Mouse (Mus musculus): ENCODE measurements around the gene Fcgr1. TPM values are rescaled to one million over a fixed set of nuclear protein-coding genes. Genes with fewer than 3 reads are reported as not detected.
"Not testable (repeated sequence)": the region's sequence is repeated elsewhere in the genome, so short reads cannot be mapped to it uniquely, and the experiment has no call there.

The Fcgr1 gene
- total RNA-seq, 2 experiments from 2014 or later: 0.33 to 0.40 TPM

DNA sequence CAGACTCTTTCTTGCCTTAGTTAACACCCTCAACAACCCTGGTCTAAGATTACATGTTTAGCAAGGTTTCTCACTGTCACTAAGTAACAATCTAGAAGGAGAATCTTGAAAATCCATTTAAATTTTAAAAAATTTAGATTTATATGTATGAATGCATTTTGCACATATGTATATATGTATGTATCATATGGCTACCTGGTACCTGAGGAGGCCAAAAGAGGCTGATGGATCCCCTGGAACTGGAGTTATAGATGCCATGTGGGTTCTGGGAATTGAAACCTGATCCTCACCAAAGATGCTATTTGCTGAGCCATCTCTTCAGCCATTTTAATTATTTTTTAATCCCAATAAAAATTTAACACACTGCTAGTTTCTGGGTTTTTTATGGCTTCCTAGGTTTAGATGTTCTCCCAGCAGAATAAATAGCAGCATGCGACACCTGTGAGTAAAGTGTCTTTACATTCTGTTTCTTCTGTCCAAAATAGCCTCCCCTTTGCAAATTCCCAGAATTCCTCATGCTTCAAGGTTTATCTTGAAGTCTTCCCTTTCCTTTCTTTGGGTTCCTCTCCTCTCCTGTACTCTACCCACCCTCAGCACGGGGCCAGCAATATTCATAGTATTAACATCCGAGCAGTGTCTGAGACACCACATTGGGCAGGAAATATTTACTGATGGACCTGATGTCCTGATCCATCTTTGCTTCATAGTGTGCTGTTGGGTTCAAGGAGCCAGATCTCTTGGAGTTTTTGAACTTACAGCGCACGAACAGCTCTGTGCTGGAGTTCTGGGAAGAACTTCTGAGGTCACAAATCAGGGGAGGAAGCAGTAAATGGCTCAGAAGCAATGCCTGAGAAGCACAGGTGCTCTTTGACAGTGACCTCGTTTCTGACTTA is 45.4 kb downstream of the Fcgr1 start:
- DNase-seq: no peak

DNA sequence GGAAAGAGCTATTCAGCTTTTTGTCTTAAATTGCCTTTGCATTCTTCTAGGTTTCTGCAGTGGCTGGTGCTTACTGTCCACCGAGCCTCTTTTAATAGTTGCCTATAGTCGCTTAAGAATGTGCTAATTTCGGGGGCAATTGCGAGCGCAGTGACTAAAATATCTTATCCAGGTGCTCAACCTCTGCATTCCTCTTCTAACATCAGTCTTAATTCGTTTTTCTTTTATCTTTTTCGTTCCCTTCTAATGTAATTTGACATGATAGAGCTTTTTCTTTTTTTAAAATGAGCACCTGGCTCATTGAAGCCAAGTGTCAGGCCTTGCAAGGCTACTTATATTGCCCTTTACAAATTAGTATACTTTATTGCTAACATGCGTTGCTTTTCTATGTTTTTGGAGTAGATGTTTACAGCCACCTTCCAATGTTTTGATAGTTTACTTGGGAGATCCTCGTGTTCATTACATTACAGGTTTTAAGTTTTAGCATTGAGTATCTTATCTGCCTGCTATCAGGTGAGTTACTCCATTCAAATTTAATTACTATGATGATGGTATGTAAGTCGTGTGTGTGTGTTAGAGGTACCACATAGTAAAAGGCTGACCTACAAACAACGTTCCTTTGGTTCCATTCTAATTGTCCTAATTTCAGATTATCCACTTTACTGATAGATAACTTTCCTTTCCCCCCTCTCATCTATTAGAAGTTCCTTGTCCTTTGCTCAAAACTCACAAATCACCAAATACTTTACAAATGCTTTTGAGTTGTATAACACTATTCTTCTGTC is 46.2 kb downstream of the Fcgr1 start:
- DNase-seq: no peak

DNA sequence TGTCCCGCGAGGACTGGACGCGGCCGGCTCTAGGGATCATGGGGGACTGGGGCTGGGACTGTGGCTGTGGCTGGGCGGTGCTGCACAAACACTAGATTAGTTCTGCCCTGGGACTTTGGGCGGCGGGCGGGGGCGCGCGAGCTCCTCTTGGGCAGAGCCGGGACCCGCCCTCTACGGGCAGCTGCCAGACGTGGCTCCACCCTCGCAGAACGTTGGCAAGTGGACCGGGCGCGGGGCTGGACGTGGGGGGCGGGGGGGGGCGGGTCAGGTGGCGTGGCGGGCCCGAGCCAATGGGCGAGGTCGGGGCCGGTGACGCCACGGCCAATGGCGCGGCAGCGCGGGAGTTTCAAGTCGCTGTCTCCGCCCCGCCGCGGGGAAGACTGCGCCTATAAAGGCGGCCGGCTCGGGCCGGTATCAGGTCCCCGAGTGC is 47.3 kb downstream of the Fcgr1 start, which contains the start of gene Hist2h3c1:
Gene Hist2h3c1 (plus strand): TSS at position 259 of the 430 bp plus-strand sequence.
- DNase-seq: peak; percentile 47

DNA sequence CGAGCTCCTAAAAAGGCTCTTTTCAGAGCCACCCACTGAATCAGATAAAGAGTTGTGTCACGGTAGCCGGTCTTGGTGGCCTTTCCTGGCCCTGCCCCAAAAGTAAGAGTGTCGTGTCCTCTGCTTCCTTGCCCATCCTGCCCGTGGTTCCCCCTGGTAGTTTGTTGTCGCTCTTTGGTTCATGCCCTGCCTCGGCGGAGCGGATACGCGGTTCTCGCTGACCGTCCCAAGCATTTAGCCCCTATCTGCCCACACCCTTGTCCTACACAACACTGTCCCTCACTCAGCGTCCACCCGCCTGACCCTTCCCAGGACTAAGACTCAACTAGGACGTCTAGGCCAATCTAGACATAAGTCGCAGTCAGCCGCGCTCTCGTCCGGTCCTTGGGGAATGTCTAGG is 47.8 kb downstream of the Fcgr1 start:
- not testable (repeated sequence) for DNase-seq

DNA sequence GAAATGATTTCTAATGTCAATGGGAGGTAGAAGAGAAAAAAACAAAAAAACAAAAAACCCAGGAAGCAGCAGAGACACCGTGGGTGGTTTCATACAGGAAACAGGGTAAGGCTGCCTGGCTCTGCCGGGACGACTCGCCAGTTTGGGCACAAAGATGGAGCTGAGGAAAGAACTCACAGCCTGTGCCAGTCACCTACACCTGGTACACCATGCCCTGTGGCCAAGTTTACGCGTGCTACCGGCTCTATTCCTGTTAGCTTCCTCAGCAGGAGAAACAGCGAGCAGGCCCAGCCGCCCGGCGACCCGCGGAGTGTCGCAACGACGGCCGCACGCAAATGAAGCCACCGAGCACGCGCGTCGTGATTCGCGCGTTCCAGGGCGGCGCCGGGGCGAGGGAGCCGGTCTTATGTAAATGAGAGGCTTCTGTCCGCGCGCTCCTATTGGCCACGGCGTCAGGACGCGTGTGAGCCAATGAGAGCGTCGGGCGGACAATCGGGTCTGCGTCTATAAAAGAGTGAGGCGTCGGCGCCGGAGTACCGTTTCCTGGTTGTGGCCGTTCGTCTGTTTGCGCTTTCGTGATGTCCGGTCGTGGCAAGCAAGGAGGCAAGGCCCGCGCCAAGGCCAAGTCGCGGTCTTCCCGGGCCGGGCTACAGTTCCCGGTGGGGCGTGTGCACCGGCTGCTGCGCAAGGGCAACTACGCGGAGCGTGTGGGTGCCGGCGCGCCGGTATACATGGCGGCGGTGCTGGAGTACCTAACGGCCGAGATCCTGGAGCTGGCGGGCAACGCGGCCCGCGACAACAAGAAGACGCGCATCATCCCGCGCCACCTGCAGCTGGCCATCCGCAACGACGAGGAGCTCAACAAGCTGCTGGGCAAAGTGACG is 48.5 kb downstream of the Fcgr1 start, which contains the start of gene Hist2h2aa1:
Gene Hist2h2aa1 (plus strand): TSS at position 495 of the 884 bp plus-strand sequence.
- DNase-seq: peak; percentile 89

DNA sequence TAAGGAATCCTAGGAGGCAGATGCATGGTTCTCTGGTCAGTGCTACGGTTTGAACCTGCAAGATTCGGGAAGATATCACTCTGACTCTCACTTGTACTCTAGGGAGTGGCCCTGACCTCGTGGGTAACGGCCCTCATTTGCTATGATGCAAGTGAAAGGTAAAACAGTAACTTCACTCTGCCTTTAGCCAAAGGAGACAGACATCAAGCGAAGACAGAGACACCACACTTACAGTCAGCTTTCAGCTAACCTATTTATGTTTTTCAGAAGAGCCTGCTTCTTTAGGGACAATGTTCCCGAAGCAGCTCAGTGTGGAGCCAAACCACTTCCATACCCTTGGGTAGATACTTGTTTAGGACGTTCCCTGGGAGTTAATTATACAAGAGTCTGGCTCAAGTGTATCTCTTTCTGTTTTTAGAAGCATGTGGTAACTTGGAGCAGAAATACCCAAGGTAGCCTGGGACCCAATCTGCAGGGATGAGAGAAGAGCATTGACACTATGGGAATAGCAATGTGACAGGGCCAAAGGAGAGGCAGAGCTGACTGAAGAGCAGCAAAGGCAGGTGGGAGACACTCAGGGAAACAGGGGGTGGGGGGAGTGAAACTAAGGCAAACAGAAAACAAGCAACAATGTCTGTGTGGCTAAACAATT is 49.7 kb downstream of the Fcgr1 start:
- DNase-seq: no peak

DNA sequence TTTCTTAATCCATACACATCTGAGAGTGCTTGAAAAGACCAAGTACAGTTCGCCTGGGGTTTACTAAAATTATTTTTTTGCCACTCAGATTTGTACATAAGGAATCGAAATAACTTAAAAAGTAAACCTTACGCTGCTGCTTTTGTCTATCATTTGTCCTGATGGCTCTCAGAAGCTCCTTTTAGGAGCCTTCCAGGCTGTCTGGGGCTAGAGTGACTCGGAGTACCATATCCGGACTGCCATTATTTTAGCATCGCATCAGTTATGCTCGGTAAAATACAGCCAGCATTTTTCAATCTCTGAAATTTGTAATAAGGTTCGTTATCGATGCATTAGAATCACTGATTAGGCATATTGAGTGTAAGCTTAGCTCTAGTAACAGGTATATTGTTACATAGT is 53.0 kb downstream of the Fcgr1 start:
- DNase-seq: no peak

DNA sequence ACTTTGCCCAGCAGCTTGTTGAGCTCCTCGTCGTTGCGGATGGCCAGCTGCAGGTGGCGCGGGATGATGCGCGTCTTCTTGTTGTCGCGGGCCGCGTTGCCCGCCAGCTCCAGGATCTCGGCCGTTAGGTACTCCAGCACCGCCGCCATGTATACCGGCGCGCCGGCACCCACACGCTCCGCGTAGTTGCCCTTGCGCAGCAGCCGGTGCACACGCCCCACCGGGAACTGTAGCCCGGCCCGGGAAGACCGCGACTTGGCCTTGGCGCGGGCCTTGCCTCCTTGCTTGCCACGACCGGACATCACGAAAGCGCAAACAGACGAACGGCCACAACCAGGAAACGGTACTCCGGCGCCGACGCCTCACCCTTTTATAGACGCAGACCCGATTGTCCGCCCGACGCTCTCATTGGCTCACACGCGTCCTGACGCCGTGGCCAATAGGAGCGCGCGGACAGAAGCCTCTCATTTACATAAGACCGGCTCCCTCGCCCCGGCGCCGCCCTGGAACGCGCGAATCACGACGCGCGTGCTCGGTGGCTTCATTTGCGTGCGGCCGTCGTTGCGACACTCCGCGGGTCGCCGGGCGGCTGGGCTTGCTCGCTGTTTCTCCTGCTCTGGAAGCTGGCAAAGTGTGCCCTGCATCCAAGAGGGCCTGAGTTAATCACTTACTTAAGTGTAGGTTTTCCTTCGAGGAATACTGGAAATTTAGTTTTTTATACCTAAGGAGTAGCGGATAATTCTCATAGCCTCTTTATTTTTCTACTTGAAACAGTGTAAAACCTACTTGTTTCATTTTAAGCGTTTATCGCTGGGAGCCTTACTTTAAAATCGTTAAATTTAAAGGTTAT is 53.6 kb downstream of the Fcgr1 start, which contains the start of gene Hist2h2aa2:
Gene Hist2h2aa2 (minus strand): TSS at position 328 of the 850 bp plus-strand sequence.
- DNase-seq: peak; percentile 94

DNA sequence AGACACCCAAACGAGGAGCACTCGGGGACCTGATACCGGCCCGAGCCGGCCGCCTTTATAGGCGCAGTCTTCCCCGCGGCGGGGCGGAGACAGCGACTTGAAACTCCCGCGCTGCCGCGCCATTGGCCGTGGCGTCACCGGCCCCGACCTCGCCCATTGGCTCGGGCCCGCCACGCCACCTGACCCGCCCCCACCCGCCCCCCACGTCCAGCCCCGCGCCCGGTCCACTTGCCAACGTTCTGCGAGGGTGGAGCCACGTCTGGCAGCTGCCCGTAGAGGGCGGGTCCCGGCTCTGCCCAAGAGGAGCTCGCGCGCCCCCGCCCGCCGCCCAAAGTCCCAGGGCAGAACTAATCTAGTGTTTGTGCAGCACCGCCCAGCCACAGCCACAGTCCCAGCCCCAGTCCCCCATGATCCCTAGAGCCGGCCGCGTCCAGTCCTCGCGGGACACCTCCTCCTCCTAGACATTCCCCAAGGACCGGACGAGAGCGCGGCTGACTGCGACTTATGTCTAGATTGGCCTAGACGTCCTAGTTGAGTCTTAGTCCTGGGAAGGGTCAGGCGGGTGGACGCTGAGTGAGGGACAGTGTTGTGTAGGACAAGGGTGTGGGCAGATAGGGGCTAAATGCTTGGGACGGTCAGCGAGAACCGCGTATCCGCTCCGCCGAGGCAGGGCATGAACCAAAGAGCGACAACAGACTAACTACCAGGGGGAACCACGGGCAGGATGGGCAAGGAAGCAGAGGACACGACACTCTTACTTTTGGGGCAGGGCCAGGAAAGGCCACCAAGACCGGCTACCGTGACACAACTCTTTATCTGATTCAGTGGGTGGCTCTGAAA is 54.6 kb downstream of the Fcgr1 start, which contains the start of gene Hist2h3c2:
Gene Hist2h3c2 (minus strand): TSS at position 174 of the 840 bp plus-strand sequence.
- peak; percentile 85 for DNase-seq

DNA sequence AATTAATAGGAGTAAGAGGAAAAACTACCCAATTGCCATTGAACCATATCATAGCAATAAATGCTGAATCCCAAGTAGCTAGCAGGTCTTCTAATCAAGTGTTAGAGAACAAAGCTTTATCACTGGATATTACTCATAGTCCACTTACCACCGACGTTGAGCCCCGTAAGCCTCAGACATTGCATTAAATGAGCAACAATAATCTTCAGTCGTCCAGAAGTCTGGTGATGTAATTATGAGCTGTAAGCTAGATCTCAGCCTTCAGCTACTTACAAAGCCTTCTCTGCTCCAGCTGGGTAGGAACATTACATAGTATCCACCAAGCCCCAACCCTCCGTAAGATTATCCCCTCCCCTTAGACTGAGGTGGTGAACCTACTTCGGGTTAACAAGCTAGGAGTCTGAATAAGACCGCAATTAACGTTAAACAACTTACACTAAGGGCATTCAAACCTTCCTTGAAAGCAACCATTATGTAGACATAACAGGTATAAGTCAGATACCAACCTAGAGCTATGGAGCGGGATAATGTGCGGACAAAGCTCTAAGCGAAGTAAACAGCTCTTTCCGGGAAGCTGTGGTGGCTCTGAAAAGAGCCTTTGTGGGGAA is 55.8 kb downstream of the Fcgr1 start:
- DNase-seq: no peak

DNA sequence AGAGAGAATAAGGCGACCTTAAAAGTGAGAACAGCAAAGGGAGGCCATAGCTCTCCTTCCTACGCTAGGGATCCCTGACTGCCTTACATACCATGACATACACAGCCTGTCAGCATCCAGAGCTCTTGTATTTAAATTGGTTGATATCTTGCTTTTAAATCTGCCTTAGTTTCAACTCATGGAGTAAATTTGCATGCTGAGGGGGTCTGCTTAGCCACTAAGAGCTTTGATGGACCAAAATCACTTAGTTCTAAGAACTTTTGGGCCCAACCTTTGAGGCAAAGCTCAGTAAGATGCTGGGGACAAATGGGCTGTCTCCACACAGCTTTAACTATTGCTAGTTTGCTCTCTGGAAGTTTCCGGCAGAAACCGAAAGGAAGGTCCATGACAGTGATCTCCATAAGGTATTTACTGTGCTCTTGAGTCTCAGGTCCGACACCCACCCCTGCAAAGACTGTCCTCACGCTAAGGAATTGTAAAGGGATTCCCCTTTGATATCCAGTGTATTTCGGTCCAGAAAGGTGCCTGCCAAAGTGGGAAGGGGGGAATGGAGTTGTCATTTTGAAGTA is 56.4 kb downstream of the Fcgr1 start:
- no peak for DNase-seq

DNA sequence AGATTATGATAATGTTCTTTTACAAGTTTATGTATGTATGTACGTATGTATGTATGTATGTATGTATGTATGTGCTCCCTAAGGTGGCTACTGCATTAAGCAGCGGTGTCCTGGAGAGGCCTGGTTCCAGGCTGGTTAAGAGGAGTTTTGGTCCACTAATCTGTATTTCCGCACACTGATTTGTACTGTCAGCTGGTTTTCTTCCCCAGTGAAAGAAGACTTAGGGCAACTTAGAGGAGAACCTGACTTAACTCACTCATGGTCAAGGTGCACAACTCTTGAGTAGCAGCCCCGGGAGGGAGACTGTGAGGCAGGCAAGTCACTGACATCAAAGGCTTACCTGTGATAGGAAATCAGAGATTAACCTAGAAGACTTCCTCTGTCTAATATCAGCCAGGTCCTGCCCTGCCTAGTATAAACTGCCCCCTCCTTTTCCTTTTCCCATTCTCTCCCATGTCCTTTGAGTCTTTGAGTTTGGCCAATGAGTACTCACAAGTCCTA is 56.9 kb downstream of the Fcgr1 start:
- no peak for DNase-seq

DNA sequence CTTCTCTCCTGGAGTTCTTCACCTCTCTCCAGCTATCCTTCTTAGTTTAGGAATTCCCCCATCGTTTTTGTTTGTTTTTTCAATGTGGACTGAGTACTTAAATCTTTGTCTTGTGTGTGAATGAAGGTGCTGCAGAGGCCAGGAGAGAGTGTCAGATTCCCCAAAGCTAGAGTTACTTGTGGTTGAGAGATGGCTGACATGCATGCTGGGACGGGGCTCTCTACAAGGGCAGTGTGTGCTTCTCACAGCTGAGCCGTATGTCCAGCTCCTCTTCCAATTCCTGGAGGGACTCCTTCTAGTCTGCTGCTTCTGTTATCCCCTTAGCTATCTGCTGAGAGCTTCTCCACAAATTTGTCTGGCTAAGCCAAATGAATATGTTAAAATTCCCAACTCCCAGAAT is 57.9 kb downstream of the Fcgr1 start:
- DNase-seq: no peak

DNA sequence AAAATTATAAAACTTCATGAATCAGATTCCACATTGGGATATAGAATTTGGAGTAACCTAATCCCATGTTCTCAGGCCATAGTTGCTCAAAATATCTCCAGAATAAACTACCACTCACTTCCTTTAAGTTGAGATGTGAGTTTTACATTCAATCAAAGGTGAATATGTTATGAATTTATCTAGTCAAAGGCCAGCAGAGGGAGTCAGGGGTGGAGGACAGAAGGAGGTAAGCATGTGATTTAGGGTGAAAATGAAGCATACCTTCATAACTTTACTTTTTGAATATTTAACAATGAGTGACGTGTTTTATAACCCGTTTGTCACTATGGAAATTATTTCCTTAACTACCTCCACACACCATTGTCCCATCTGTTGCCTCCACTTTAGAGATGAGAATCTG is 58.9 kb downstream of the Fcgr1 start:
- DNase-seq: no peak

All from gastrocnemius, postnatal 25 days (tissue).